Mouse (Mus musculus): Measurements from ENCODE around the gene Ccdc153. TPM values are rescaled to one million over a fixed set of nuclear protein-coding genes. Genes with fewer than 3 reads are reported as not detected.
A peak's percentile ranks its signal among the peaks of the same experiment; 100 is the strongest.

Ccdc153 gene
- polyA plus RNA-seq (2015; fragmentation: Nextera tagmentation; extraction: Ambion mirVana), result 8.1 TPM in 2 replicates

DNA sequence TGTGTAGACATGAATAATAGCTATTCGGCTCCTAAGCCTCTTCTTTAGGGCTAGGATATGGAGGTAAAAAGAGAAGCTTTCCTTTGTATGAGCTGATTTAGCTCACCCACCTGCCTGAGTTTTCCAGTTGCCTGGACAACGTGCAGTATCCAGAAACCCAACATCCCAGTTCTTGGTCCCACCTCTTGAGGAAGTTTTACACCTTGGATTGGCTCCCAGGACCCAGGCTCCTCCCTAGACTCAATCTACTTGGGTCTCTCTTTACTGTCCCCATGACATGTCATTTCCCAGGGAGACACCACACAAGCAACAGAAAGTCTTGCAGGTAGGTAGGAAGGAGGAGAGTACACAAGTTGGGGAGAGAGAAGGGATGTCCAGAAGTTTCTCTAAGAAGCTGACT lies at the start of gene Ccdc153:
Gene Ccdc153, plus strand, starts transcription at position 278 of the 400 bp plus-strand sequence.
- no peak for DNase-seq (ENCODE audit: low spot score)

DNA sequence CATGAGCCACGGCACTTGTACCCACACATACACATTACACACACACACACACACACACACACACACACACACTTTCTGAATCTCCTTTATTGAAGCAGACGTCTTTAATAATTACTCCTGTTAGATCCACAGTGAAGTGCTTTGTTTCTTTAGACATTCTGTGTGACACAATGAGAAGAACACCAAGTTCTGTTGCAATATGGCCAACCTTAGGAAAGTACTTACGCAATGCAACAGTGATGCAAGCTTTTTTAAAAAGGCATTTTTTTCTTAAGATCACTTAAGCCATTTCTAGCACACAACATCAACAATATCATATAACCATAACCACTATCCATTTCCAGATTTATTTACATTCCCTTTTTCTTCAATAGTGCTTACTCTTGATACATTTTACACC lies 49.3 kb upstream of the Ccdc153 start:
- no peak for DNase-seq (ENCODE audit: low spot score)

DNA sequence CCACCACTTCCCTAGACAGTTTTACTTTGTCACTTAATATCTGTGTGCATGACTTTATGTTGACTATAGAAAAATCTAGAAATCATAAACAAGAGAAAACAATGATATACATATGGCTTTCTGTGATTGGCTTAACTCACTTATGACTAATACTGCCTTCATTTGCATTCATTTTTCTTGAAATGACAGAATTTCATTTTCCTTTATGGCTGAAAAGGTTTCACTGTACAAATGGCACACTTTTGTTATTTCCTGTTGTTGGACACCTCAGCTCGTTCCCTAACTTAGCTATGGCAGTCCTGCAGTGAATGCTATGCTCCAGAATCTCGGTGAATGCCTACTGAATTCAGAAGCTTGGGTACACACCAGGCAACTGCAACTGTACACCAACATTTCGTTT lies 48.2 kb upstream of the Ccdc153 start:
- DNase-seq (ENCODE audit: low spot score), result no peak

DNA sequence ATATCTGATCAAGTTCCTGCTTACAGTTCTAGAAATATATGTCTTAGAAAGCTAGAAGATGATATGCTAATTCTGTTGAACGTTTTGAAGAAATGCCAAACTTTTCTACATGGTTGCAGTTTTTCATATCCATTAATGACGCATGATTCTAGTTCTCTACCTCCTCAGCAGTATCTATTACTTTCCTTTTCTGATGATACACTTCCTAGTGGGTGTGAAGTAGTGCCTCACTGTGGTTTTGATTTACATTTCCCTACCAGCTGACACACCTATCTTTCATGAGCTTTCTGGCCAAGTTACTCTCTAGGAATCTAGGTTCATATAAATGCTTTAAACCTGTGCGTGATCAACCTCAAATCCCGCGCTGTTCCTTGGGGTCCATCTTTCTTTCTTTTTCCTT lies 47.7 kb upstream of the Ccdc153 start:
- DNase-seq (ENCODE audit: low spot score), result no peak

DNA sequence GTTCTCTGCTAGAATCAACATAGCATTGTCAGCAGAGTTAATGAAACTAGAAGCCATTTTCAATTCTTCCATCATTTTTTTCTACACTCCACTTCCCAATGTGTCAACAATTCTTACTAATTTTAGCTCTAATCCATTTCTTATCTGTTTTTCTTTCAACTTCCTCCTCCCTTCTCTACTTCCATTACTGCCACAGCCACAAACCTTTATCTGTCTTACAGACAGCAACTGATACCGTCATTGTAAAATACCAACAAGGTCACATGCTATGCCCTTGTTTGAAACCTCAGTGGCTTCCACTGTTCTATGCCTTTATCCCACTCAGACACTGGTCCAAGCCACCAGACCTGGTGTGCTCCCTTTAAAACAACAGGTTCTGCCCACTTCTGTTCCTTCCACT lies 46.5 kb upstream of the Ccdc153 start:
- DNase-seq (ENCODE audit: low spot score), result no peak

DNA sequence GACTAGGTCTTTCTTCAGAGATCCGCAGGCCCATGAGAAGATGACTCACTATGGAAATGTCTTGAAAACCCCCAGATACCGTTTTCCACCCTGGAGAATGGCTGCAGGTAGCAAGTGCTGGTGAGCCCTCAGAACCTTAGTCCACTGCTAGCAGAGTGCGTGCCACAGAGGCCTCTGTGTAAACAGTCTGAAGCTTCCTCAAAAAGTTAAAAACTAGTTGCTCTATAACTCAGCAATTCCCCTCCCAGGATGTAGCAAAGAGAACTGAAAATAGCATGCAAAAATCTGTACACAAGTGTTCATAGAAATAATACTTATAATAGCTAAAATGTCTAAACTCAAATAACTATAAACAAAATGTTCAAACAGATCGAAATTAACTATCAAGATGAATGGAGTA lies 44.1 kb upstream of the Ccdc153 start:
- no peak for DNase-seq (ENCODE audit: low spot score)

DNA sequence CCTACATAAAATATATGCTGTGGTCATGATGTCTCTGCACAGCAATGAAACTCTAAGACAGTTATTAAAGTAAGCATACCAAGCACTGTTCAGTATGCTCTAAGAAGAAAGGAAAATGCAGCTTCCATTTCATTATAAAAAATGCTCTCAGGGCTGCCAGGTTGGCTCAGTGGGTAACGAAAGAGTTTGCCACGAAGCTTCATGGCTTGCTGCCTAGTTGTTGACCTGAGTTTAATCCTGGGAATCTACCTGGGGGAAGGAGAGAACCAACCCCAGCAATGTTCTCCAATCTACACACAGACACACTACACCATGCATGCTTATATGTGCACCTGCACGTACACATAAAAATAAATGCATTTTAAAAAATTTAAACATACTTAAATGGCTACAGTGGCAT lies 41.3 kb upstream of the Ccdc153 start:
- DNase-seq (ENCODE audit: low spot score), result no peak

DNA sequence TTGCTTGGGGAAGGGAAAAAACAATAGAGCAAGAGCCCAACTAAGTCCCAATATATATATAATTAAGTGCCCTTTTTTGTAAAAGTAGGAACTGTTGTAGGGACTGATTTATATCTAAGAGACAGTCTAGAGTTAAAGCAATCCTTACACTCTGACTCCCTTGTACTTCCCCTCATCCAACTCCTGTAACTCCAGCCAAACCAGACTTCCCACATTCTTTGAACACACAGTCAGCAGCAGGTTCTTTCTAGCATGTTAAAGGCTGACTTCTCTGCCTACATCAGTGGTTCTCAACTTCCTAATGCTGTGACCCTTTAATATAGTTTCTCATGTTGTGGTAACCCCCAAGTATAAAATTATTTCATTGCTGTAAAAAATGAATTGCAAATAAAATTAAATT lies 40.9 kb upstream of the Ccdc153 start:
- no peak for DNase-seq (ENCODE audit: low spot score)

DNA sequence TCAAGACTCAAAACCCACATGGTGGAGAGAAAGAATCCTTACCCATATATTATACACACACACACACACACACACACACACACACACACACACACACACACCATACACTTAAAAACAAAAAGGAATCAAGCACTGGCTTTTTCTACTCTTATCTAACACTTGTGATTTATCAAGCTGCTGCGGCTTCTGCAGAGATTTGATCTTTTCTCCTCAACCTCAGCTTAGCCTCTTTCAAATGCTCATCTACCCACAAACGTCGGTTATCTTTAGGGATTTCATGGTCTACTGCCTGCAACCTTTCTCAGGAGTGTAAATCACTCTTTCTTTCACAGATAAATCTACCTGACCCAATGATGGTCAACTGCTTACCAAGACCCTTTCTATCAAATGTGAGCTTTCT lies 40.0 kb upstream of the Ccdc153 start:
- DNase-seq (ENCODE audit: low spot score), result no peak

DNA sequence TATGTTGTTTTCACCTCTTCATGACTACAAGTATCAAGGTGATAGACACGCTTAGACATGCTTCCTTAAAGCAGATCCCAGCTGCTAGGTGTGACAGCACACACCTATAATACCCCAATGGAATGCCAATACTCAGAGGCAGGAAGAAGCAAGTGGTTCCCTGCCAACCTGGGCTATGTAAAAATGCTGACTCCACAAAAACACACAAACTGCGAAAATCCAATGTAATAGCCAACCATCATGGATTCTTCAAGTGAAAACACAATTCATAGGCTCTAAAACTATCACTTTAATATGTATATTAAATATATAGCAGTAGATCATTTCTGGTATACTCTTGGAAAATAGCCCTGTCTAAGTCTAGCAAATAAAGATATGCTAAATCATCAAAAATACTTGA lies 32.6 kb upstream of the Ccdc153 start:
- no peak for DNase-seq (ENCODE audit: low spot score)

DNA sequence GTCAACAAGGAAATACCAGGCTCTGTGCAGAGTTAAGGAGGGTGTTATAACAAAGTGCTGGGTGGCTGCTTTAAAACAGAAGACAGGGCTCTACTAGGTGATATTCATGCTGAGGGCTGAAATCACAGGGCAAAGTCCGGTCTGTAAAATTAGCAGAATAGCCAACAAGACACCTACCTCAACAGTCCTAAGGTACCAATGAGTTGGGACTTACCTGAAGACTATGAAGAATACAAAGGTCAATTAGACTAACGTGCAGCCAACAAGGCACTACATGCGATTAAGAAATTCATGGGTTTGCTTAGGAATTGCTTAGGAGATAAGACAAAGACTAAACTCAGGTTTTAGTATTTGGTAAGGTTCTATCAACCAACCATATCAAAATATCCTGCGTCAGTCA lies 31.1 kb upstream of the Ccdc153 start:
- no peak for DNase-seq (ENCODE audit: low spot score)

DNA sequence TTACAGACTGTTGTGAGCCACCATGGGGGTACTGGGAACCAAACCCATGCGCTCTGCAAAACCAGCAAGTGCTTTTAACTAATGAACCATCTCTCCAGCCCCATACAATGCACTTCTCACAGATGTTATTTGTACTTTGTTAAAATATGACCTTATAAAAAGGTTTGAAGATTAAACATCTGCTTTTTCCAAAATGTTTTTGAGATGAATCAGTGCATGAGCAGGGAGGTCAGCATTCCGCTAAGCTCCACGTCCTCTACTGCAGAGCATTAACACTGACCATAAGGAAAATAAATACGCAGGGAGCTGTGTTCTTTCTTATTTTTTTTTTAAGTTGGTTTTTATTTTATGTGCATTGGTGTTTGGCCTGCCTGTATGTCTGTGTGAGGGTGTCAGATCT lies 28.1 kb upstream of the Ccdc153 start:
- DNase-seq (ENCODE audit: low spot score), result no peak

DNA sequence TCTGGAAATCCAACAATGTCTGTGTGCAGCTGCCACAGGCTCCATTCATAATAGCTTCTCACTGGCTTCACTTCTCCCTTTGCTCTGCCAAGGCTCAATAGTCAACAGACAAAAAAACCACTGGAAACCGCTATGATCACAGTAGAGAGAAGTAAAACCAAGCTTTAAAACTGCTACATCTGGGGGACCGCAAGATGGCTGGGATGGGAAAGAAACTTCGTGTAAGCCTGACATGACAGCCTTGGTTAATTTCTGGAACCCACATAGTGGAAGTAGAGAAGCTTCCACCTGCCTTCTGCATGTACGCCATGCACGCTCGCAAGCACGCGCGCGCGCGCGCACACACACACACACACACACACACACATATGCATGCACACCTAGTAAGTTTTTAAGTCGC lies 26.9 kb upstream of the Ccdc153 start:
- DNase-seq (ENCODE audit: low spot score), result peak; percentile 43

DNA sequence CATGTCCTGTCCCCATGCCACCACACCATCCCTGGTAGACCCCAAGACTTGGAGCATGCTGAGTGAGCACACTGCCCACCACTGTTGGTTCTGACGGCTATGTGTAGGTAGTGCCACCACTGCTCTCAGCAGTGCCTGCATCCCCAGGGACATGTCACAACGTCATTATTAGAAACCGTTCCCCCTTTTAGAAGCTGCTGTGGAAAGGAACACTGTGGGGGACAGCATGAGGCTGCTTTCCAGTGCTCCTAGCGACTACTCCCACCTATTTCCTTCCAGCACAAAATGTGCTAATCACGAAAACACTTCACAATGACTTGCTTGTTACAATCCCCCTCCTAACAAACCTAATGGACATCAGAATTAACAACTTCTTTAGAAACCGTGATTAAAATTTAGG lies 14.5 kb upstream of the Ccdc153 start:
- DNase-seq (ENCODE audit: low spot score), result no peak

DNA sequence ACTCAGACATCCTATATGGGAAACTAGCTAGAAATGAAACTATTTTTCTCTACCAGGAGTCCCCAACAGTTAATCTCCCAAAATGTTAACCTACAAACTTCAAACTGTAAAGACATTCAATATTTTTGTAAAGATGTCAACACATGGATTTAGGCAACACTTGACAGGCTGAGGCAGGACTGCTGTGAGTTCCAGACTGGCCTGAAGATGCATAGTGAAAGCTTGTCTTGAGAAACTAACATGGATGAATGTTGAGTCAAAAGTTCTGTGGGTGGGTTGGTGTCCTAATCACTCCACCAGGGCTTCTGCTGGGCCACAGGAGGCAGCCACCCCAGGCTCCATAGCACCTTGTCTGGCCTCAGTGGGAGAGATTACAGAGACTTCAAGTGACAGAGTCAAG lies 8.9 kb upstream of the Ccdc153 start:
- DNase-seq (ENCODE audit: low spot score), result no peak

DNA sequence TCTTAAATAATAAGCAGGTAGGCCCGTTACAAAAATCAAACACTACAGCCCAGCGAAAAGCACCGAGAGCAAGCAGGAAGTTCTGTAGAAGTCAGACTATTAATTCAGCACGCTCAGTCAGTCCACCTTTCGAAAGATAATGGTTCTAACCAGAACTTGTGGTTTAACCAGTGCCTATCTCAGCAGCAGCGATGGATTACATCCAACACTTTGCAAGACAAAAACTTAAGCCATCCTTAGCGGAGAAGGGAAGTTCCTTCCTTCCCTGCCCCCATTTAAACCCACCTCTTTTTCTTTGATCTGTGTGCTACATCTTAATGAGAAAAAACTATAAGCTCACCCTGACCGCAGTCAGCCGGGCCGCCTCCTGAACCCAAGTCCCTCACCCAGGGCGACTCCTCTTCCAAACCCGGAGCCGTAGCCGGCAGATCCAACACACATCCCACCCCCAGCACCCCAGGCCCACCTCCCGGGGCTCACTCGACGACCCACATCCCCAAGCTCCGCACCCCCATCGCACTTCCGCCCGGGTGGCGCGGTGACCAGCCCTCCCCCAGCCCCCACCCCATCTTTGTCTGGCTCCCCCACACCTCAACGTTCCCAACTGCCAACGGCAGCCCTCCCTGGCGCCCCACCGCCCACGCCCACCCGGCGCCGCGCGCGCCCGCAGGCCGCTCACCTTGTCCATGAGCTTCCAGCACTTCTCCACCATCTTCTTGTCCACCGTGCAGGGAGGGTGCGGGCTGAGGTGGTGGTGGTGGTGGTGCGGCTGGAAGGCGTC lies 7.3 kb upstream of the Ccdc153 start:
- peak; percentile 78 for DNase-seq (ENCODE audit: low spot score)

DNA sequence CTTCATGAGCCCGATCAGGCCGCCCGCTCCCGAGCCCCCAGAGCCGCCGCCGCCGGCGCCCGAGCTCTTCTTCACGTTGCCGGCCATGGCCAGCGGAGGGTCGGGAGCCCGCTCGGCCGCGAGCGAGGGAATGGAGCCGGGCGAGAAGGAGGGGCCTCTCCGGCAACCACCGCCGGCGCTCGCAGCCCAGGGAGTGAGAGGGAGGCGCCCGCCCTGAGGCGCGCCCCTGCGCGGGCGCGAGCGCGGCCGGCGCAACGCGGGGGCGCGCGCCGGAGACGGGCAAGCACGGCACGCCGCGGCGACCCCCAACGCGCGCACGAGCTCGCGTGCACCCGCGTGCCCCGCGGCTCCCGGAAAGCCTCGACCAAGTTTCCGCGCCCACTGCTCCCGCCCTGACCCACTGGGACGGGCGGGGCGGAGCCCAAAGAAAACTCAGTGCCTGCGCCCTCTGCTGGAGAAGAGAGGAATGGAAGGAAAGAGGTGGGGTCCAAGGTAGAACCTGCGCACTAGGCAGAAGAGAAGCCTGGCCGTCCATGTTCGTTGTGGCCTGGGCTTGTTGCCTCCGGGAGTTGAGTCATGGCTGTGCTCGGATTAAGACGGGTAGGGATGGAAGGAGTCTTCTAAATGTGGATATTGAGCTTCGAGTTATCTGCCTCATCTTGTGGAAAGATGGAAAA lies 6.5 kb upstream of the Ccdc153 start, which contains the start of gene Cbl:
Gene Cbl, minus strand, starts transcription at position 248 of the 677 bp plus-strand sequence.
- DNase-seq (ENCODE audit: low spot score), result peak; percentile 99

DNA sequence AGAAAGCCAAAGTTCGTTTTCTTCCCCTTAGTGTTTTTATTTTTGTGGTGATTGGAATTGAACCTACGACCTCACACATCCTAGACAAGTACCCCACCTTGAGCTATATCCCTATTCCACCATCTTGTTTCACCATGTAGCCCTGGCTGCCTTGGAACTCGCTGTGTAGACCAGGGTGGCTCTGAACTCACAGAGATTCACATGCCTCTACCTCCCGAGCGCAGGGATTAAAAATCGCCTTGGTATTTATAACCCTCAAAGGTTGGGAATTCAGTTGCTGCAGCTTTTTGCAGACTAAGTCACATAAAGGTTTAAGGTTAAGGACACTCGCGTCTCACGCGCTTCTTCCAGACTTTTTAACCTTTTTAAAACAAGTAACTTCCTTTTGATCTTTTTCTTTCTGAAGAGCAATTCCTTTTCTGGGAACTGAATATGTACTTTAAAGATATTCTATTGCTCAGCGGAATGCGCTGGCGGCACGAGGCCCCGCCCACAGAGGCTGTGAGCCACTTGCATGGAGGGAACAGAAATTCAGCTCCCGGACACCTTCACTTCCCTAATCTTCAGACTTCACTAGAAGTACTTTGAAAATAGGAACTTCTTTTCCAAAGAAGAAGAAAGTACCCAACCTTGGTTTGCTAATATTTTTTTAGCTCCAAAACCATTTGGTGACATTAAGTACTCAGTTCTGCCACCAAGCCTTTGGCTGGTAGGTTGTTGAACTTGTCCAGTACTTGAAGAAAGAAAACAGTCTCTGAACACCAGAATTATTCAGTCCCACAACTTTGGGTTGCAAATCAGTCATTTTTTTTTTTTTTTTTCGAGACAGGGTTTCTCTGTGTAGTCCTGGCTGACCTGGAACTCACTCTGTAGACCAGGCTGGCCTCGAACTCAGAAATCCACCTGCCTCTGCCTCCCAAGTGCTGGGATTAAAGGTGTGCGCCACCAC lies 5.7 kb upstream of the Ccdc153 start:
- DNase-seq (ENCODE audit: low spot score), result peak; percentile 57

DNA sequence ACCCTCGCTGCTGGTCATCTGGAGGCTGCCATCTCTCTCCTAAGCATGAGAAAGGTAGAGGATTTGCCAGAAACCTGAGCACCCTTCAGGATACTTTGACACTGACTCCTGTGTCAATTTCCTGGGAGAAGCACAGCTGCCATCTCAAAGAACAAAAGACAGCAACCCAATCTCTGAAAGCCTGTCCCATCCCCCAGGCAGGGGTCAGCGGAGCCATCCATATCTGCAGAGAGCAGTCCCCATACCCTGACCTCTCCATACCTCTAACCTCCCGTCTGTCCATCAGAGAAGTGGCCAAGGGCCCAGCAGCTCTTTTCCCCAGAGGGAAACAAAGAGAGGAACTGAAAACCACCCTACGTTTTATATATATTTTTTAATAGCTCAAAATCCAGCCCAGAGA lies 3.9 kb upstream of the Ccdc153 start:
- no peak for DNase-seq (ENCODE audit: low spot score)

DNA sequence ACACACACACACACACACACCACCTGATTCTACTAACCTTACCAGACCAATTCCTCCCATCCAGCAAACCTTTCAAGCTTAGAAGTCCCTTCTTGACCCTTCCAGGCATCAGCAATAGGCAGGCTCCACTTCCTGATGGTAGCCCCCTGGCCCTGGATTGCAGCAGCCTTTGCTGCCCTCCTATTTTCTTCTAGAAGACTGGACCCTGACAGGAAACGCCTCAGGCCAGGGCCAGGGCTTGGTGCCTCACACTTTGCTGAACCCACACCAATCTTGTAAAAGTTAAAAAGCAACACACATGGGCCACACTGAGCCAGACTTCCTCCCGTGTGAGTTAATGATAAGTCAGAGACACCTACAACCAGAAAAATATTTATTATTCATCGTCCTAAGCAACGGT lies 3.3 kb upstream of the Ccdc153 start:
- no peak for DNase-seq (ENCODE audit: low spot score)

DNA sequence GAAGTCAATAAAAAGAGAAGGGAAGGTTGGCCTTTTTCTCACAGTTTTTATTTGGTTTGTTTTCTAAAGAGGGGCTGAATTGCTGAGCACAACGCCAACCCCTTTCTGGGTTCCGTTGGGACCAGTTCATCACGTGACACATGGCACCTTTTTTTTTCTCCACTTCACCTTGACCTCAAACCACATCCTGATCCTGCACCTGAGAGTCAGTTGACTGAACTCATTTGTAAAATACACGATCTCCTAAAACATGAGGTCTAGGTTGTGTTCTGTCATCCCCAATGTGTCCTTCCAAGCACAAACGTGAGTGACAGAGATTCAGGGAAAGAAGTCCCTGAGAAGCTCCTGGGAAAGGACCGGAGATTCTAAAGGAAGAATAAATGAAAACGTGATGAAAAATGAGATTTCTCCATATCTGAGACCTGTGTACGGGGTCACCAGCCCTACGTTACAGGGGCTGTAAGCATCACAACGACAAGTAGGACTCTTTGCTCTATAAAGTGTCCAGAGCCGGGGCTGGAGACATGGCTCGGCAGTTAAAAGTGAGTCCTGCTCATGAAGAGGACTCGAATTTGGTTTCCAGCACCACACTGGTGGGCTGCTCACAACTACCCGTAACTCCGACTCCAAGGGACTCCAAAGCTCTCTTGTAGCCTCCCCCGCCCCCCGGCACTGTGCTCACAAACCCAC lies 1.8 kb upstream of the Ccdc153 start:
- peak; percentile 92 for DNase-seq (ENCODE audit: low spot score)
